Mouse (Mus musculus): ENCODE results near the gene Hist1h2ba.

The Hist1h2ba gene

DNA sequence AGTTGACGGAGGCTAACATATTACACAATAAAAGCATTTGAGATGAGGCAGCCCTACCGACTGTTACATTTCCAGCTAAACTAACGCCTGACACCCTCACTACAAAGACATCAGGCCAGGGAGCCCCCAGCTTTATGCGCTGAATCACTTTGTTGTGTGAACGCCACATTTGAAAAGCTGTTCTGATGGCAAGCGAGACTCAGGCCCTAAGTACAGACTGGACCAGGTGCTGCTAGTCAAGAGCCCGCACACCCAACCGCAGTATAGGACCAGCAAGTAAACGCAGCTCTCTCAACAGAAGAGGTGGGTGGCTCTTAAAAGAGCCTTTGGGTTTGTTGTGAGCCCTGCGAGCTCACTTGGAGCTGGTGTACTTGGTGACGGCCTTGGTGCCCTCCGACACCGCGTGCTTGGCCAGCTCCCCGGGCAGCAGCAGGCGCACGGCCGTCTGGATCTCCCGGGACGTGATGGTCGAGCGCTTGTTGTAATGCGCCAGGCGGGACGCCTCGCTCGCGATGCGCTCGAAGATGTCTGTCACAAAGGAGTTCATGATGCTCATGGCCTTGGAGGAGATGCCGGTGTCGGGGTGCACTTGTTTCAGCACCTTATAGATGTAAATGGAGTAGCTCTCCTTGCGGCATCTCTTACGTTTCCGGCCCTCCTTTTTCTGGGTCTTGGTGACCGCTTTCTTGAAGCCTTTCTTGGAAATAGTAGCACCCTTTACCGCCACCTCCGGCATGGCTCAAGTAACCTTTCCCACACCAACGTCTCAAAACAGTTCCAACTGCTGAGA is at the start of gene Hist1h2ba:
TSS of gene Hist1h2ba (minus strand) at position 736 of the 790 bp plus-strand sequence.
- no peak for DNase-seq (ENCODE audit: low spot score in 2 of 2)

- no peak for DNase-seq (ENCODE audit: low spot score in 2 of 2)
Measured at GRCm38 (mm10) chr13:23972271-23972670, 38.3 kb upstream of the Hist1h2ba start.

DNA sequence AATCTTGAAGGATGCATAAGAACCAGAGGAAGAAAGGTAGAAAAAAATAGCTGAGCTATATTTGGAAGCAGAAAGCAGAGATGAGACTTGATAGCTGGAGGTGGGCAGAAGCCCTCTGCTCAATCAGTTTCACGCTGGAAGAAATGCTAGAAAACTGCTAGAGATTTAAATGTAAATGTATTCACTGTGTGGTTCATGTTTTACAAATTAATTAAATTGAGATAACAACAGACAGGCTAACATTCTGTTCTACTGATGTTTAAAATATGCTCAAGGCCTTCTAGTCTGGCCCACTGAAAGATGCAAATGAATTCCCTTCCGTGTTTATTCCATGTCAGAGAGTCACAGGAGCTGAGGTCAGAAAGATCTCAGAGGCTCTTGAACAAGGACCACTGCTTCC is 37.9 kb upstream of the Hist1h2ba start:
- DNase-seq (ENCODE audit: low spot score in 2 of 2): no peak

DNA sequence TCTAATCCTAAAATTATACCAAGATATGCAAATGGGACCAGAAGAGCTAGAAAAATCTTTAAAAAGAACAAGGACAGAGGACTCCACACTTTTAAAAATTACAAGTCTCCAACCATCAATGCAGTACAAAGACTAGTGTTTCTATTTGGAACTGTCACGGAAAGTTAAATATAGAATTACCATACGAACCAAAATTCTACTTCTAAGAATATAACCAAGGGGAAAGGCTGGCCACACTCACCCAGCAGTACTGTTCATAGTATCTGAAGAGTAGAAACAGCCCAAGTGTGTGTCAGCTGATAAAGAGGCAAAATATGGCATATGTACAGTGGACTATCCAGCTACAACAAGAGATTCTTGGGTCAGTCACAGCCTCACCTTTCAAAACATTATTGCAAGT is 31.0 kb upstream of the Hist1h2ba start:
- no peak for DNase-seq (ENCODE audit: low spot score in 2 of 2)

DNA sequence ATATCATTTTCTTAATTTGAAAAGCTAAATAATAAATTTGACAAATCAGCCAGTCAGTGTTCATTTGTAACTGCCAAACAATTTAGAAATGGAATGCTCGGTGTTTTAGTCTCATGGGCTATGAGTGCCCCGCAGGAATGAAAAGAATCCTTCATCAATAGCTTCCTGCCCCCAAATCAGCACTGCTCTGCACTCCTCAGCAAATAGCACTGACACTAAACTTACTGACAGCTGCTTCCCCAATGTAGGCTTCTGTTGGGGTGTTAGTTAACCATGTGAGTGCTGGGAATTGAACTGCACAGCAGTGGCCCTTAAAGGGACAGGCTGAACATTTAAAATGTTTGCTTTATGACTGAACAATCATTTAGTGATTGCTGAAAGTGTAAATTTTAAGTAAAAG is 25.8 kb upstream of the Hist1h2ba start:
- no peak for DNase-seq (ENCODE audit: low spot score in 2 of 2)

DNA sequence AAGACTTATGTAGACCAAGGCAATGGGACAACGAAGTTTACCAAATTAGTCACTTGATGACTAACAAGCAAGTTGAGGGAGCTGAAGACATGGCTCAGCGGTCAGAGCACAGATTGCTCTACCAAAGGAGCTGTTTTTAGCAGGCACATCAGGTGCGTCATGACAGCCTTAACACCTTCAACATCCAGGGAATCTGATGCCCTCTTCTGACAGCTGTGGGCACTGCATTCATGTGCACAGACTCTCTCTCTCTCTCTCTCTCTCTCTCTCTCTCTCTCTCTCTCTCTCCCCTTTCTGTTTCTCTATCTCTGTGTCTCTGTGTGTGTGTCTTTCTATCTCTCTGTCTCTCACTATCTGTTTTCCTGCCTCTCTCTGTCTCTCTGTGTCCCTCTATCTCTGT is 17.0 kb upstream of the Hist1h2ba start:
- DNase-seq (ENCODE audit: low spot score in 2 of 2): no peak

- DNase-seq (ENCODE audit: low spot score in 2 of 2): no peak
Measured at GRCm38 (mm10) chr13:23949484-23950246, 15.7 kb upstream of the Hist1h2ba start.

- no peak for DNase-seq (ENCODE audit: low spot score in 2 of 2)
Measured at GRCm38 (mm10) chr13:23946254-23946653, 12.3 kb upstream of the Hist1h2ba start.

DNA sequence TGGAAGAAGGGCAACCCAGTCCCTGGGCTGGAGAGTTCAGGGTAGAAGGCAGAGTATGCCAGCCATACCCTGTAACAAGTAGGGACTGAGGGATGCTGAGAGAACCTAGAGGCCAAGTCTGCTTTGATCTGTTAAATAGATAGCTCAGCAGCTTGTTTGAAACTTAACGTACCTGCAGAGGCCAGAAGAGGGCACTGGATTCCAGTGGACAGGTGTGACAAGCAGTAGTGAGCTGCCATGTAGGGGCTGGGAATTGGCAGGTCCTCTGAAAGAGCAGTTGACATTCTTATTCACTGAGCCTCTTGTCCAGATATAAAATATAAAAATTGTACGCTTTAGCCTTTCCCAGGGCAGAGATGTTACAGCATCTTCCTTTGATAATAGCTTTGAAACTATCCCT is 8.9 kb upstream of the Hist1h2ba start:
- no peak for DNase-seq (ENCODE audit: low spot score in 2 of 2)

DNA sequence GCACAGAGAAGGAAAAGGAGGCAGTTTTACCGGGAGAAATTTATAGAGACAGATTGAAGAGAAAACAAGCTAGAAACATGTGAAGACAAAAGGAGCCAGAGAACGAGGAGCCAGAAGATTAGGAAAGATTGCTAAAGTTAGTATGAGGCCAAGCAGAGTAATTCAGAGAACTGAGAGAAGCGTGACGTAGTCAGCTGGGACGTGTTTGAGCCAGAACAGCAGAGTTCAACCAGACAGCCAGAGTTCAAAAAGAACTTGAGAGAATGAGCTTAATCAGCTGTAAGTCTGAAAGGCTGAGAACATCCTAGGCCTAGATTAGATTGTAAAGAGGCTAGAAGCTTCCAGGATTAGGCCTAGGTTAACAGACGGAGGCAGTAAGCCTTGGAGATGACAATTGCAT is 6.3 kb upstream of the Hist1h2ba start:
- no peak for DNase-seq (ENCODE audit: low spot score in 2 of 2)

DNA sequence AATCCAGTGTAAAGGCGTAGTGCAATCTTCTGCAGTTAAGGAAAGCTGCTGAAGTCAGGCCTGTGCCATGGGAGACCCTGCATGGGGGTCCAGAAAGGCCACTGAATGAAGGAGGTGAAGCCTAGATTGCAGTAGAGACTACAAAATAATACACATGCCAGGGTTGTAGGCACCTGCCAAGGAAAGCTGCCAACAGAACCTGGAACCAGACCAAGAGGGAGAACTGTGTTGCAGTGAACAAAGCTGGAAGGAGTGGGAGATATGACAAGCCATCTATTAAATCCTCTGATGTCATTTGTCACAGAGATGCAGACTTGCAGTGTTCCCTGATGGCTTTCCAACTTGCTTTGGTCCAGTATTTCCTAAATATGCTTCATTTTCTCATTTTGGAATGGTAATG is 4.7 kb upstream of the Hist1h2ba start:
- DNase-seq (ENCODE audit: low spot score in 2 of 2): no peak

DNA sequence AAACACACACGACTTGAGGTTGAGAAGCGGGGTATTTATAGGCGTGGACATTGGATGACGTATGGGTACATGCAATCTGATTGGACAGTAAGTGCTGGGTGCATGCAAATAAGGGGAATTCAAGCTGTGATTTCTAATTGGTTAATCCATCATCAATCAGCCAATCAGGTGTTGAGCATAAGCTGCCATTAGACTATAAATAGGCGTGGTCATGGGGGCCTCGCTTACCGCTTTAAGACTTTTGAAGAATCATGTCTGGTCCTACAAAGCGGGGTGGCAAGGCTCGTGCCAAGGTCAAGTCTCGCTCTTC is 210 bp upstream of the Hist1h2ba start, which contains the start of gene Hist1h2aa:
TSS of gene Hist1h2aa (plus strand) at position 252 of the 310 bp plus-strand sequence.
- no peak for DNase-seq (ENCODE audit: low spot score in 2 of 2)

- no peak for DNase-seq (ENCODE audit: low spot score in 2 of 2)
Measured at GRCm38 (mm10) chr13:23930904-23931303, 3.1 kb downstream of the Hist1h2ba start.

GRCm38 (mm10) chr13:23930461-23930860 is 3.5 kb downstream of the Hist1h2ba start:
- no peak for DNase-seq (ENCODE audit: low spot score in 2 of 2)

GRCm38 (mm10) chr13:23928637-23929036 is 5.3 kb downstream of the Hist1h2ba start:
- no peak for DNase-seq (ENCODE audit: low spot score in 2 of 2)

DNA sequence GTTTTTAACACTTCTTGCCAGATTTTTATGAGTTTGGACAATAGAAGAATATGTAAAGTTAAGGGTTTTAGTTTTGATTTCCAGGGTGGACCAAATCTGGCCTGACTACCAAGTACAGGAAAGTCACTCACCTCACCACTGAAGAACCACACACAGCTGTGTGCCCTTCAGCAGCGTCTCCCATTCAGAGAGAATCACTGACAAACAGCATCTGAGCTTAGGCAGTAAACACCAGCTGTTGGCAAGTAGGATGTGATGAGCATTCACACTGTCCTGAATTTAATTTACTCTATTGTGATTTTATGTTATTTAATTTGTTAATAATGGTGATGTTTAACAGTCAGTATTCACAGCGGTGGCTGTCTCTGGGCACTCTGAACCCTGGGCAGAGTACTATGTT is 8.2 kb downstream of the Hist1h2ba start:
- no peak for DNase-seq (ENCODE audit: low spot score in 2 of 2)

DNA sequence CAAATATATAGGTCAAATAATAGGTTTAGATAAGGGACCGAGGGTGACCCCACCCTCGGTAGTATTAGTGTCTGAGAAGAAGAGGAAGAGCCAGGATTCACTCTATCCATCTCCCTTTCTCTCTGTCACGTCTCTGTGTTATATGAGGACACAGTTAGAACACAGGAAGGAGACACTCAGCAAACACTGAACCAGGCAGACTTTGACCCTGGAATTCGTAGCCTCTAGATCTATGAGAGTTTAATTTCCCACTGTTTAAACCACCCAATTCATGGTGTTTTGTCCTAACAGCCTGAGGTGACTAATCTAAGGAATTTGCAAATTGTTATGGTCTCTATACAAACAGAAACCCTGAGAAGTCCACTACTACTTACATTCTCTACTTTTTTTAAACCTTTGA is 16.3 kb downstream of the Hist1h2ba start:
- no peak for DNase-seq (ENCODE audit: low spot score in 2 of 2)

DNA sequence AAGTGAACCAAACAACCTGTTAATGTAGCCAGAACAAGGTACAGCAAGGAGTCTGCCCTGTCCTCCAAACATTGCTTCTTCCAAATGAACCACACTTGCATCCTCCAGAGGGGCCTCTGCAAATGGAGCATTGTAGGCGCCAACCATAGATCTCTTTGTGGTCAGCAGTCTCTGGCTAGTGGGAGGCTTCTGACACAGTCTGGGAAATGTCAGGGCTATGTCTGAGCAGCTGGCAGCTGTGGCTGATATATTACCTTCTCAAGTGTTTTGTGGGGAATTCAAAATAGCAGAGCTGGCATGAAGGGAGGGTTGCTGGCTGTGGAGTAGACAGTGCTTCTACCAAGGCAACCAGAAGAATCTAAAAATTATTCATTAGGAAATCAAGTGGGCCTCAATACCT is 17.8 kb downstream of the Hist1h2ba start:
- no peak for DNase-seq (ENCODE audit: low spot score in 2 of 2)

DNA sequence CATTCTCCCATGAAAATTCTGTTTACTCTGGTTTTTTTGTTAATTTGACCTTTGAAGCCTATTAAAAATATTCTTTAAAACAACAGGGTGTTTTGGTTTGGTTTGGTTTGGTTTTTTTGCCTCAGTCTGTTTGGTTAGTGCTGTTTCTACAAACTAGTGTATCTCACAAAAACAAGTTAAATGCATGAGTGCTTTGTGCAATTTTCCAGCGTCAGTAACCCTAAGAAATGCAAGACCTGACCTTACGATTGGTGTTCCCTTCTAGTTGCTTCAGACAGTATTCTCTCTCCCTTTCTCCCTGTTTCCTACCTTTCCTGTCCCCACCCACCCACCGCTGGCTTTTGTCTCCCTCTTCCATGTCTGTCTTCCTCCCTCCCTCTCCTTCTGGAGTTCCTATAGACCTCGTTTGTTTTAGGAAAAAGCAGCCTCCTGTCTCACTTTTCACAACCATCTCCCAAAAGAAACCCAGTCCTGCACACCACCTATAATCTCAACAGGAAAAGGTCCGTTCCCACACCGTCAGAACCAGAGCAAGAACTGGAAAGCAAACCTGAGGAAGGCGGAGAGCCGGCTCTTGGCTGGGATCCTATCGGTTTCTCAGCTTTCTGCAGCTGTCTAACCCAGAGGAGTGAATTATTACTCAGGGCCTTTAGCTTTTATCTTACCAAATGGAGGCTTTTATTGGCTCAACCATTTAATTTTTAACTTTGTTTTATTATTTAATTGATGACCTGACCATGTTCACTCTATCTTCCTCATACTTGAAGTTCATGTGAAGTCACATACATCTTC is 19.4 kb downstream of the Hist1h2ba start, which contains the start of gene Slc17a4:
TSS of gene Slc17a4 (minus strand) at position 634 of the 792 bp plus-strand sequence.
- no peak for DNase-seq (ENCODE audit: low spot score in 2 of 2)

DNA sequence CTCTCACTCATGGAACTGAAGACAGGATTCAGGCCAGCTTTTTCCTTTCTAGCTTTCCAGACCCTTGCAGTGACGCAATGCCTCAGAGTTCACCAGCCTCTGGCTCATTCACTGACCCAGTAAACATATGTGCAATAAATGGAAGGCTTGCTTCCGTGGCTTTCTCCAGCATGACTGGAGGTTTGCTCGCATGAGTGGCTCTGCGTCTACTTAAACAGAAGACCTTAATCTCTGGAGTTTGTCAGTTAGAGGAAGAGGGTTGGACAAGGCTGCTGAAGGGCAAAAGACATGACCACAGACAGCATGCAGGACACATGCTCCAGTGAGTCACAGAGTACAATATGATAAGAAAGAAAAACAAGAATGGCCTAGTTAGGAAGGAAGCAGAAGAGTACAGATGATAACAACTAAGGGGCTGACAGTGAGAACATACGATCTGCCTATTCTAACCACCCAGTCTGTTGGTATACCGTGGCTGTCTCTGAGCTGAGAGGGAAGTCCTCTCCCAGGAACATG is 20.1 kb downstream of the Hist1h2ba start:
- no peak for DNase-seq (ENCODE audit: low spot score in 2 of 2)

DNA sequence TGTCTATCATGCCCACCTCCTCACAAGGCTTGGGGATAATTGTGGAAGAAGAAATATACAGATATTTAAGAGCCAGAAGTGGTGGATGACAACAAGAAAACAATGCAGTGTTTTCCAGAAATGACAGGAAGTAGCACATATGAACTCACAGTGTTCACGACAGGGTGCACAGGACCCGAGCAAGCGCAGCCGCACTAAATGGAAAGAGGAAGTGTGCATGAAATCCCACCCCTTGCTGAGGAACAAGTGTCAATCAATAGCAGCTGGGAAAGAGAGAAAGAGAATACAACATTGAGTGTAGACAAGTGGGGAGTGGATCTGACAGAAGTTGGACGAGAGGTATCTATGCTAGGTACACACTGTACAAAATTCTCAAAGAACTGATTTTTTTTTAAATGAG is 22.6 kb downstream of the Hist1h2ba start:
- no peak for DNase-seq (ENCODE audit: low spot score in 2 of 2)

GRCm38 (mm10) chr13:23910121-23910520 is 23.8 kb downstream of the Hist1h2ba start:
- no peak for DNase-seq (ENCODE audit: low spot score in 2 of 2)

All from urinary bladder, postnatal 4 days (tissue).